Mouse (Mus musculus) left cerebral cortex, postnatal 25 days (tissue): ENCODE measurements around the gene Polr2b. TPM values are rescaled to one million over a fixed set of nuclear protein-coding genes. Genes with fewer than 3 reads are reported as not detected.
A peak's percentile ranks its signal among the peaks of the same experiment; 100 is the strongest.

Source experiments
- DNase-seq, 2 experiments: peaks; one replicate each; pipeline ENCODE4 v3.0.0; 2022; ENCODE audit warnings: low spot score in 2 of 2, mixed read lengths in 1 of 2
- intact Hi-C: fragments of 180-260 bp; cut with DNase I; formaldehyde crosslinking; loops from one replicate; pipeline ENCODE4 v1.15.1; 2025
- total RNA-seq, 2 experiments: library from RNA; stranded (reverse); gene quantifications; 2 replicates each; pipeline ENCODE4 v1.2.3; 2021

Polr2b gene
- total RNA-seq, 2 experiments from 2014 or later = 43.3 to 44.9 TPM

DNA sequence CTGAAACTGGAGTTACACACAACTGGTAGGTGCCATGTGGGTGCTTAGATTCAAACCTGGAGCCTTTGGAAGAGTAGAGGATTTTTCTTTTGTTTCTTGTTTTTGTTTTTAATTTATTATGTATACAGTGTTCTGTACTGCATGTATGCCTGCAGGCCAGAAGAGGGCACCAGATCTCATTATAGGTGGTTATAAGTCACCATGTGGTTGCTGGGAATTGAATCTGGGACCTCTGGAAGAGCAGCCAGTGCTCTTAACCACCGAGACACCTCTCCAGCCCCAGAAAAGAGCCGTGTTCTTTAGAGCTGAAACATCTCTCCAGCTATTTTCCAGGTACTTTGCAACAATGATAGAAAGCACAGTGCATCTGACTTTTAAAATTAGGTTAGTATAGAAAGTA, 19.3 kb upstream of the Polr2b start:
- intact Hi-C loops = no loop called here
- DNase-seq = no peak

DNA sequence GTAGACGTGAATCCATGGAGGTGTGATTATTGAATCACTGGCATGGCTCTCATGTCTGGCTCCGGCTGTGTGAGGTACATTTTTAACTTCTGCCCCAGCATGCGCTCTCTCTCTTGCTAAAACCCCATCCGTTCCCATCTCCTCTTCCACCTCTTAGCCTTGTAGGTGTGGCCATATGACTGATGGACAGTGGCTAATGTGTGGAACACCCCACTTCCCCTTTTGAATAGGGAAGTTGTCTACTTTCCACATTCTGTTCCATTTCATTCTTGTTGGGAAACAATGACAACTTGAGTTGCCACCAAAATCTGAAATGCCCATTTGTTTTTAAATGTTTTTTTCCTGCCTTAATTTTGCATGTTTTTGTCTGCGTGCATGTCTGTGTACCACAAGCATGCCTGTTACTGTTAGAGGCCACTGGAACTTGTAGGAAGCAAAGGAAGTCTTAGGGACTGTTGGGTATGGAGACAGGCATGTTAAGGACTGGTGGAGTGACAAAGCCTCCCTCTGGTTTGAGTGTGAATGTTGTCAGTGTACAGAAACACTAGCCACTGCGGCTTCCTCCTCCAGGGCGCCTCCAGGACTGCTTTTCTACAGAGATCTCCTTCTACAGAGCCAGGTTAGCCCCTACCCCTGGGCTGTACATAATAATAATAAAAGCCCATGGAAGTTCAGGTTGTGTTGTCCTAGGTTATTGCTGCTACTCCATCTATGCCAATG, 17.0 kb upstream of the Polr2b start:
- no peak for DNase-seq
- intact Hi-C loops = no loop called here

DNA sequence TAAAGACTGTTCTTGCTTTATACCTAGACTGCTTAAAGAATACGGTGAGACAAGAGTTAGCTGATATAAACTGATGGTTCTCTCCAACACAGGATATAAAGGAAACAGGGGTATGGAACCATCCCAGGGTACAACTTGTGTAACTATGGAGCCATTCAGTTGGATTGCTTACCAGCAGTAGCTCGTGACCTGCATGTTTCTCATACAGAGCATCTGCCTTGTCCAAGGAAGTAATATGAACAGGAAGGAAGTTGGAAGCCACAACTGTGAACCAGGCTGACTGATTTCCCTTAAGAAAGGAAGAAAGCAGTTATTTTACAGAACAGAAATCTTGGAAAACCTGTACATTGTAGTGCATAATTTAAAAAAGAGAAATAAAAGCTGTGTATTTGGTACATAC, 10.5 kb upstream of the Polr2b start:
- DNase-seq = no peak
- intact Hi-C loops = no loop called here

DNA sequence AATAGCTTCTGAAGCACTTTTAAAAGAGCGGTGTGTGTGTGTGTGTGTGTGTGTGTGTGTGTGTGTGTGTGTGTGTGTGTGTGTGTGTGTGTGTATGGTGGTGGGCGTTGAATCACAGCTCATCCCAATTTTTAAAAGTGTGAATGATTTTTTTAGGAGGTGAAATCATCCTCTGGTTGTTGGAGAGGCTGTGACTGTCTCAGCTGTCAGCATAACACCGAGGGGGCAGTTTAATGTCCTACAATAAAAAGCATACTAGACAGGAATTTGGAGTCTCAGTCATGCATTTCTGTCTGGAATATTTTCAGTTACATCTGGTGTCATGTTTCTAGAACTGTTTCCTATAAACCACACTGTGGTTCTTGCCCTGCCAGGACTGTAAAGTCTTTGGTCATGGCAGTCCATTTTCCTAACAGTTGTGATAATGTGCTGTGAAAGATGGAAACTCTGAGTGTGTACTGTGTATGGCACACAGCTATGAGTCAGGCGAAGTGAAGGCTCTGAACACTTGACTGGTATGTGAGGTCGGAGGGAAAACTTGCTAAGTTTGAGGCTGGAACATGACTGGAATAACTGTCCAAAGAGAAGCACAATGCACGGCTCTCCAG, 8.5 kb upstream of the Polr2b start:
- peak in 1 of 2 experiments; percentile 61 for DNase-seq
- intact Hi-C loops = no loop called here

DNA sequence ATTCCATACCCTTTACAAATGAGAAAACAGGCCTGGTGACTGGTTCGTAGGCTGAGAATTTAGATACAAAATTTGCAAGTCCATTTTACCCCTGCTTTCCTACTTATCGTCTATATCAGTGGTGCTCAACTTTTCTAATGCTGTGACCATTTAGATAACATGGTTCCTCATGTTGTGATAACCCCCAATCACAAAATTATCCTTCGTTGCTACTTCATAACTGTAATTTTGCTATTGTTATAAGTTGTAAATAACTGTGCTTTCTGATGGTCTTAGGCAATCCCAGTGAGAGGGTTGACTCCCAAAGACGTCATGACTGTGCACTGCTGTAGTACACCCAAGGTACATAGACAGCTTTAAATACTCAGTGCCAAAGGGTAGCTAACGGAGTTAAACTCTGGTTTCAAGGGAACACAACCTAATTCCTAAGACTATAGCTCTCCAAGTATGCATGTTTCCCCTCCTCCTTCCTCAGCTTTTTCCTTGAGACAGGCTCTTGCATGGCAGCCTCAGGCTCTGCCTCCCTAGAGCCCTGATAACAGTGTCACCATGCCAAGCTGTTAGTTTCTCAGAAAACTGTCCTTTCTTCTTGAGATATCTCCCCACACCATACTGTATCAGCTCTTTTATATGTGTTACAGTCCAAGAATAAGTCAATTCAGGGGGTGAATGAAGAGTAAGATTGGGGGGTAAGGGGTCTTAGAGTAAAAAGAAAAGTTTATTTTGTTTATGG, 2.0 kb upstream of the Polr2b start:
- intact Hi-C loops = no loop called here
- no peak for DNase-seq

DNA sequence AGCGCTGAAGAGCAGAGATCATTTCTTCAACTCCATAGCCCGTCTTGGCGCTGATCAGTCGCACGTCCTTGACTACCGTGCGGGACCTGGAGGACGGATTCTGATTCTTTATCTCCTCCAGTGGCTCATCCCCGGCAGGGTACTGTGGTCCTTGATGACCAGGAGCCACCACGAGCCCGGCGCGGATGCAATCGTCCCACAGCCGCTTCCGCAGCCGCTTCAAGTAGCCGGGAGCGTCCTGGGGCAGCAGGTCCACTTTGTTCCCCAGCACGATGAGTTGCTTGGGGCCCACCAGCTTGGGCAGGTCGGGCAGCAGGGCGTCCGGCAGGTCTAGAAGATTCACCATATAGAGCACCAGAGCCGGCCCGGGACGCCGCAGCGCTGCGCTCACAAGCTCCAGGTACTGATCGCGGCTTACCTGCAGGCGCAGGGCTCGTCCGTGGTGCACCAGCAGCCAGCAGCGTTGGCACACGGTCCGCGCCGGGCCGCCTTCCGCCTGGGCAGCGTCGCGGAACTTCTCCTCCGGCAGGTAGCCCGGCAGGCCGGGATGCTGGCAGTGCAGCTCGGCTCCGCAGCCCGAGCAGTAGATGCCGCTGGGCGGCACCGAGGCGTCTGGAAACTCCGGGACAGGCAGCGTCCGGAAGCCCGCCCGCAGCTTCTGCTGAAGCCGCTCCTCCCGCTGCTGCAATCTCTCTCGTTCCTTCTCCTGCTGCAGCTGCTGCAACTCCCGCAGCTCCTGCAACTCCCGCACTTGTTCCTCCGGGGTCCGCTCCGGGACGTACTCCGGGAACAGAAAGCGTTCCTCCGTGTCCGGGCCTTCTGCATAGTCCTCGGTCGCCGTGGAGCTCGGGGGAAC, 668 bp upstream of the Polr2b start:
- intact Hi-C loops = no loop called here

DNA sequence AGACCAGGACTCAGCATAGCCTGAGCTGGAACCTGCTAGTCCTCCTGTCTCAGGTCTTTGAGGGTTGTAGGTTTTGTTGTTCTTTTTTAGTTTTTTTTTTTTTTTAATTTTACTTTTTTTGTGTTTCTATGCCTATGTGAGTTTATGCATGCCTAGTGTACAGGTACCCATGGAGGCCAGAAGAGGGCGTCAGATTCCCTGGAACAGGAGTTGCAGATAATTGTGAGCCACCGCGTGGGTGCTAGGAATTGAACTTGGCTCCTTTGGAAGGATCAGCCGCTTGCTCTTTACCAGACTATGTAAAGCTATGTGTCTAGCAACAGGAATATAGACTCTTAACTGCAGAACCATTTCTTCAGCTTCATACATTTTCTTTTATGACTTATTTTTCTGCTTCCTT, 4.3 kb downstream of the Polr2b start:
- DNase-seq = no peak
- intact Hi-C loops = no loop called here

More for the DNA sequence above, 668 bp upstream of the Polr2b start:
- peak; percentile 9 to 17 for DNase-seq

DNA sequence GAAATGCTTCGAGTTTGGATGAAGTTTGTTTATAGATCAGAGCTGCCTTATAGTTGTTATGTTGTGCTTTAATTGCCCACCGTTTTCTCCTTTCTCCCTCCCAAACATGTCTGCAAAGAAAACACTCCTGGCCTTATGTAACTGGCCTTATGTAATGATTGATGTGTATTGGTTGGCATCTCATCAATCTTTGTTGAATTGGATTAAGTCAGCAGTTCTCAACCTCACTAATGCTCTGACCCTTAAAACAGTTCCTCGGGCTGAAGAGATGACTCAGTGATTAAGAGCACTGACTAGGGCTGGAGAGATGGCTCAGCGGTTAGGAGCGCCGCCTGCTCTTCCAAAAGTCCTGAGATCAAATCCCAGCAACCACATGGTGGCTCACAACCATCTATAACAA, 5.0 kb downstream of the Polr2b start:
- DNase-seq = no peak
- intact Hi-C loops = no loop called here

DNA sequence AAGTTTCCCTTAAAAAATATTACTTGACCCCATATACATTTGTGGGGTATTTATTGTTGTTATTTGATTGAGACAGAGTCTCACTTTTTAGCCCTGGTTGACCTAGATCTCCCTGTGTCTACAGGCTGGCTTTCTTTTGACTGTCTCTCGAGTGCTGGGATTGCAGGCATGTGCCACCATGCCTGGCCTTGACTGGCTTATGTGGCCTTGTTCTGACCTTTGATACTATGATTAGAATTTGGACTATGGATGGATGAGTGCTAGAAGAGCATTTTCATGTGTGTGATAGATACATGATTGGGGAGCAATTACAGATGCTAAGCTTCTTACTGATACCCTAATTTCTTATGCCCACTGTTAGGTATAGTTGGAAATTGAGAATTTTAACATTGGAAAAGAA, 15.0 kb downstream of the Polr2b start:
- intact Hi-C loops = loop anchor here (10.0 kb wide), 1 partner anchor 340 kb away; no protein-coding TSS in a partner anchor

DNA sequence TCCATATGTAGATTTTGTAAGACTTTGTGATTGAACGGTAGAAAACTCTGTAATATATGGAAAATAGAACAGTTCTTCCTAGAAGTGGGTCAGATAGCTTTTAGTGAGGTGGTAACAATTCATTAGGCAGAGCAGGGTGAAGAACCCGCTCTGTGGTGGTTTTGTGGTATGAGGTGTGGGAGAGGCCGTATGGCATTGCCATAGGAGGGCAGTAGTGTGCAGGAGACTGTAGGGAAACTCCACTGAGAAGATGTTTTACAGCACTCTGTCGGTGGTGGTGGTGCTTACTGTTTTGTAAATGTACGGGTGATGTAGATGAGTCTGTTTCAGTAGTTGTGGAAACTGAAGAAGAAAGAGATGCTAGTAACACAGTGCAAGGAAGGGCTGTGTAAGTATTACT, 20.2 kb downstream of the Polr2b start:
- intact Hi-C loops = no loop called here
- no peak for DNase-seq

More for the DNA sequence above, 15.0 kb downstream of the Polr2b start:
- no peak for DNase-seq

DNA sequence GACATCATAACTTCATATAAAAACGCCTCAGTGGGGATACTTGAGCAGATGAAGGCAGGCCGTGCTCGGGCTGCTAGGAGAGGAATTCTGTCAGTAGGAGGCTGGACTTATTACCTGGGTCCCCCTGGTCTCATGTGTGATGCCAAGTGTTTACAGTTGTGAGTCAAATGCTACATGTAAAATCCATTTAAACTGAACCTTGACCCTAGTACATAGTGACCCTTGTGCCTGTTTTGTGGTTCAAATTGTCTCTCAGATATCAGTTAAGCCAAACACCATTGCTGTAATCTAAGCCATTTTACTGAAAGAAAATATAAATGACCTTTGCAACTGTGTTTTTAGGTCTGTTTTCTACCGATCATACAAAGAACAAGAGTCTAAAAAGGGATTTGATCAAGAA, 30.1 kb downstream of the Polr2b start:
- intact Hi-C loops = no loop called here
- no peak for DNase-seq

DNA sequence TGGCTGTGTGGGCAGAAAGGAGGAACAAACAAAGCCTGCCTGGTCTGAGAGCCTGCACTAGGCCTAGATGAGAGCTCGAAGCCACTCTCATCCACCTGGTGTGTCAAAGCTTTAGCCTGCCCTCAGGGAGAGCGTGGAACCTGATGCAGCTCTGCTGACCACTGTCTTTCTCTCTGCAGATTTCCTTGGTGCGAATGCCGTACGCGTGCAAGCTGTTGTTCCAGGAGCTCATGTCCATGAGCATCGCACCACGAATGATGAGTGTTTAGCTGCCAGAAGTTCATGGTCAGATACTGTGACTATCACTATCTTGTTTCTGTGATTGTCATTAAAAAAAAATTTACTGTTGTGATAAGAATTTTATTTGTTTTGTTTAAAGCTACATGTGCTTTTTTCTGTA, 39.0 kb downstream of the Polr2b start:
- intact Hi-C loops = no loop called here
- DNase-seq = no peak

DNA sequence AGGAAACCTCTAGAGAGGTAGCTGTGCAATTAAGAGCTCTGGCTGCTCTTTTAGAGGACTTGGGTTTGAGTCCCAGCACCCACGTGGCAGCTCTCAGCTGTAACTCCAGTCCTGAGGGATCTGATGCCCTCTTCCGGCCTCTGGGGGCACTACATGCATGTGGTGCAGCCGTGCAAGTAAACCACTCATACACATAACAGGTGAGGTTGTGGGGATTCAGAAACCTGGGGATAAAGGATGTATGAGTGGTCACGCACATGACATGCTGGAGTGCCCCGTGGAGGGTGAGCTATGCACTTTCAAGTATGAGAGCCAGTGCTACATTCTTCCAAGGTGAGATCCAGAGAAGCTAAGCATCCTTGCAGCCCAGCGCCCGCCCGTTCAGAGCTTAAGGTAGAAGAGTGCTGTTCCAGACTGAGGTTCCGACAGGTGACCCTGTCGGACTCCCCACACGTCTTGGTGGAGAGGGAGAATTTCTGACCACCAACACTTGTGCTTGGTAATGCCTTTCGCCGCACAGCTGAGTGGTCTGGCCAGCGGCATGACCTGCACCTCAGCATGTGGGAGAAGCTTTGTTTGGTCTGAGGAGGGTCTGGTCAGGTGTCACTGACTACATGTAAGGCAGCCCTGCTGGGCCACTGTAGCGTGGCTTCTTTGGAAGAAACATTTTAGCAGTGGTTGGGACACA, 40.2 kb downstream of the Polr2b start:
- intact Hi-C loops = no loop called here
- no peak for DNase-seq

DNA sequence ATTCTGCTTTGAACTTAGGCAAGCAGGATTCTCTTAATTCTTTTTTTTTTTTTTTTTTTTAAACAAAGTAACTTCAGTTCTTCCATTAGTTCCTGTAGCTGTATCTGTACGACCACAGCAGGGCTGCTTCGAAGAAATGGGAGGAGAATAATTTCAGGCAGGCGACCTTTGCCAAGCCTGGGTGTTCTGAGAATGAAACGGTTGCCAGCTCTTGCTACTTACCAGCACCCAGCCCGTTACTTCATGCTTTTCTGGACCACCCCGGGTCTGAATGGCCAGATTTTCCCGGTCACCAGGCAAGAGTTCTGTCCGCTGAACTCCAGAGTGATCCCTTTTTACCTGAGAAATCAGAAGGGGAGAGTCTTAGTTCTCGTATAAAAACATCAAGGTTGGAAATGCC, 41.7 kb downstream of the Polr2b start:
- intact Hi-C loops = no loop called here
- DNase-seq = no peak

DNA sequence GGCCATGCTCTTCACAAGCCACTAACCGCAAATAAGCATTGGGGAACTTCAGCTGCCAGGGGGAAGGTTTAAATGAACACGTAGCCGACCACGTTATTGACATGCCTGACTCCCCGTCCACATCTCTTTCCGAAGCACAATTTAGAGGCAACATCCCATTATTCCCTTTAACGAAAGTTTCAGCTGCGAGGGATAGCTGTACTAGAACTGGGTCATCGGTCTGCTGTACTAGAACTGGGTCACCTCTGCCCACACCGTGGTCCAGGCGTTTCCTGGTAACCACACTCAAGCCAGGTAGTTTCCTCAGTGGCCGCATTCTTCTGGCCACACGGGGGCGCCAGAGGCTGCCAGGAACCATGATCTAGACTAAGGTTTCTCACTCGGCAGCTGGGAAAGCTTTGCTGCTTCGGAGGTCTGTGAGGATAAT, 44.4 kb downstream of the Polr2b start:
- DNase-seq = peak; percentile 92 to 93
- intact Hi-C loops = loop anchor here (2.0 kb wide), 1 partner anchor 106 kb away; no protein-coding TSS in a partner anchor

DNA sequence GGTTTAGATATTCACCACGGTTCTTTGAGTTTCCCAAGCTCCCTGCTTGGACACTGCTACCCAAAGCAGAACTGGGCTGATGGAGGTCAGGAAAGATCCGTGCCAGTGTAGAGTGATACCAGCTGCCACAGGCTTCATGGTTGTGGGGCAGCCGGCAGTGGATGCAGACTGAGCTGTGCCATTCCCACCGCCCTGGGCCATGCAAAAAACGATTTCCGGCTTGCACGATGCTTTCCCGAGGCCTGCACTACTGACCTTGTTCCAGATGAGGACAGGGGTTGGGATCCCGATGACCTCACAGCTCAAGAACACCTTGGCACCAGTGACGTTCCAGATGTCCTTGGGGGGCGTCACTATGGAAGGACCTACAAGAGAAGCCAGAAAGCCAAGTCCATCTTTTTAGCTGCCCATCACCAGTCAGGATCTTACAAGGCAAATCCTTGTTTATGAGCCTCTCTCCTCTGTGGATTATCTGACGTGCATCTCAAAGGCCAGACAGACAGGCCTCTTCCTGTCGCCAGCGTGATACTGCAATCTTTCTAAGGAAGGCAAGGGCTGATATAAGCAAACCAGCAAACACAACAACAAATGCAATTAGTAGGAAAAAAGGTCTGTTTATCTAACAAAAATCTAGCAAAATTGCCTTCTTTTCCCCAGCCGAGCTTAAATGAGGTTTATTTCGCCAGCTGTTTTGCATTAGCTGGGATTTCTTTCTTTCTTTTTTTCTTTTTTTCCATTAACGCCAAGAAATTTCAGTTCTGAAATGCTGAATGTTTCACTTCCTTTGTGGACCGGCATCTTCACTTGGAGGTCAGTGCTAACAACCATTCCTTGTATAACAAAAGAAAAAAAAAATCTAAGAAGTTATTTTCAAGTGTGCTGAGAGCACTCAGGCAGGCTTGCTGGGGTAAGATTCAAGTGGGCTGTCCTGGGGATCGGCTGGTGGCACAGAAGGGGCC, 45.6 kb downstream of the Polr2b start:
- intact Hi-C loops = loop anchor here (2.0 to 5.0 kb wide), 2 partner anchors 52 to 105 kb away; partner anchors contain the start of gene Igfbp7
- DNase-seq = no peak

DNA sequence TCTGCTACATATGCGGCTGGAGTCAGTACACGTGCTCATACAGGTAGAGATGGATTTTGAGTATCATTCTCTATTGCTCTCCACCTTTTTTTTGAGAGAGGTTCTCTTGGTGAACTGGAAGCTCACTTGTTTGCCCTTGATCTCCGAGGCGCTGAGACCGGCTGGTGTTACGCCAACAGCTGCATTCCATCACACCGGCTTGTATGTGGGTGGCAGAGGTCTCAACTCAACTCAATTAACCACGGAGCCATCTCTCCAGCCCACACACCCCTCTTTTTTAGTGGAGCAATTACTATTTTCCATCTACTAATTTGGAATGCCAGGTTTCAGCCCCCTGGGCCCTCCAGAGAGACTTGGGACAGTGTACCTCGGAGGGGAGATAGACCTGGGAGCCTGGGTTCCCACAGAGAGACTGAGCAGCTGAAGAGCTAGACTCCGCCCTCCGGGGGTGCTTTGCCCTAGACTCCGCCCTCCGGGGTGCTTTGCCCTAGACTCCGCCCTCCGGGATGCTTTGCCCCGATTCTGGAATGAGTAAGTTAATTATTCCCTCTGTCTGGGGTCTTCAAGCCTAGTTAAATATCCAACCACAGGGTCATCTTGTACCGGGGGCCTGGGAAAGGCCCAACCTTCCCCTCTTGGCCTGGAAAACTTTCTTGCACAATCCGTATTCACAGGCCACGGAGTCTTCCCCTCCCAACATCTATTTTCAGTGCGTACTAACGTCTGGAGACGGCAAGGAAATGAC, 47.6 kb downstream of the Polr2b start:
- DNase-seq = no peak
- intact Hi-C loops = loop anchor here (5.0 kb wide), 1 partner anchor 50 kb away; the partner anchor contains the start of gene Igfbp7
